Mouse (Mus musculus) liver, embryonic 12.5 days (tissue): ENCODE results near the gene Ust. TPM values are rescaled to one million over a fixed set of nuclear protein-coding genes. Genes with fewer than 3 reads are reported as not detected.

ENCODE experiments used
- ATAC-seq: fragments of 200-750 bp; cut with Nextera tagmentation; 2 replicates; pipeline ENCODE4 v1.8.0; 2017; ENCODE audit warnings: moderate number of reproducible peaks, mild to moderate bottlenecking, moderate library complexity
- H3K27ac ChIP-seq: fragments of 300-500 bp; sonication (generic); 2 replicates; pipeline ENCODE4 v1.5.1; 2016; ENCODE audit warnings: mild to moderate bottlenecking
- H3K27me3 ChIP-seq: fragments of 300-500 bp; sonication (generic); replicated peaks from 2 replicates; pipeline ENCODE4 v1.6.1; 2016; ENCODE audit warnings: mild to moderate bottlenecking, moderate library complexity
- H3K36me3 ChIP-seq: fragments of 300-500 bp; sonication (generic); 2 replicates; pipeline ENCODE4 v1.6.1; 2016; ENCODE audit warnings: mild to moderate bottlenecking, moderate library complexity
- H3K4me1 ChIP-seq: fragments of 300-500 bp; sonication (generic); 2 replicates; pipeline ENCODE4 v1.6.1; 2016
- H3K4me2 ChIP-seq: fragments of 300-500 bp; sonication (generic); 2 replicates; pipeline ENCODE4 v1.6.1; 2016; ENCODE audit warnings: mild to moderate bottlenecking, moderate library complexity
- H3K4me3 ChIP-seq: fragments of 300-500 bp; sonication (generic); 2 replicates; pipeline ENCODE4 v1.5.1; 2016; ENCODE audit warnings: mild to moderate bottlenecking, moderate library complexity
- H3K9ac ChIP-seq: fragments of 300-500 bp; sonication (generic); 2 replicates; pipeline ENCODE4 v1.6.1; 2016; ENCODE audit warnings: mild to moderate bottlenecking, moderate library complexity
- H3K9me3 ChIP-seq: fragments of 300-500 bp; sonication (generic); replicated peaks from 2 replicates; pipeline ENCODE4 v1.6.1; 2016; ENCODE audit warnings: mild to moderate bottlenecking, moderate library complexity
- WGBS: fragments of 180-500 bp; shearing (Covaris S2); methylation state at CpG from one replicate; pipeline ENCODE4 v1.1.7; 2016; ENCODE audit not compliant: insufficient replicate concordance; 5-methylcytosine and 5-hydroxymethylcytosine counted together
- polyA plus RNA-seq: library from polyadenylated mRNA; unstranded; fragments of >200 nt; fragmentation: Nextera tagmentation; extraction: Ambion mirVana; gene quantifications from 2 replicates; pipeline ENCODE4 v1.2.1, GENCODE M21; 2016

The Ust gene
- polyA plus RNA-seq, 1 experiment from 2014 or later, result 1.5 TPM

- H3K4me3 ChIP-seq, result no peak overlapping the region
- no peak for ATAC-seq
- no peaks in the 10 kb centered on the region for H3K36me3 ChIP-seq
- no peaks in the 10 kb centered on the region for H3K27me3 ChIP-seq
- H3K9me3 ChIP-seq, result no peaks in the 10 kb centered on the region
- H3K9ac ChIP-seq, result no peak overlapping the region
- H3K4me2 ChIP-seq, result no peak overlapping the region
- H3K27ac ChIP-seq, result no peak overlapping the region
- WGBS, result 58% methylated on average over 3 of the region's 3 CpGs
- H3K4me1 ChIP-seq, result no peaks in the 10 kb centered on the region
These were observed 234.6 kb downstream of the Ust start for GRCm38 (mm10) chr10:8283991-8284390.

- Histone ChIP-seq H3K4me1 (no peaks in the 10 kb centered on the region), H3K4me2 (no peak overlapping the region), H3K9ac (no peak overlapping the region), H3K27me3 (no peaks in the 10 kb centered on the region), H3K36me3 (no peaks in the 10 kb centered on the region), H3K4me3 (no peak overlapping the region), H3K9me3 (no peaks in the 10 kb centered on the region), H3K27ac (no peak overlapping the region)
- WGBS, result 57% methylated on average over 5 of the region's 5 CpGs
- ATAC-seq, result no peak
These were observed 241.5 kb downstream of the Ust start for GRCm38 (mm10) chr10:8277094-8277493.

DNA sequence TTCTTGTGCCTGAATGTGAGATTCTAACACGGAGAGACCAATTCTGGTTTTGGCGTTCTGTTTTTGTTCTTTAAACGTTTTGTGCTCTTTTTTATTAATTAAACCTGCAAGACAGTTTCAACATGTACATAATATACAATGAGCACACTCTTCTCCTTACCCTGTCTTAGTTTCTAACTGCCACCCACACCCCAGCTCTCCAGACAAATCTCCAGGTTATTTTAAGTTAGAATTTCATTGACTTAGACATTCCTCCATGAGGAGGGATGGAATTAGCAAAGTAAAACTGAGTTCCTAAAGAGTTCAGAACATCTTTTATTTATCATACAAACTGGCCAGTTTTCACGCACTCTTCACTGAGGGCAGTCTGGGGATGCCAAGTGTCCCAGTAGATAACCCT, 248.9 kb downstream of the Ust start:
- 72% methylated on average over 4 of the region's 4 CpGs for WGBS
- Histone ChIP-seq H3K4me3 (no peak overlapping the region), H3K27ac (no peak overlapping the region)

DNA sequence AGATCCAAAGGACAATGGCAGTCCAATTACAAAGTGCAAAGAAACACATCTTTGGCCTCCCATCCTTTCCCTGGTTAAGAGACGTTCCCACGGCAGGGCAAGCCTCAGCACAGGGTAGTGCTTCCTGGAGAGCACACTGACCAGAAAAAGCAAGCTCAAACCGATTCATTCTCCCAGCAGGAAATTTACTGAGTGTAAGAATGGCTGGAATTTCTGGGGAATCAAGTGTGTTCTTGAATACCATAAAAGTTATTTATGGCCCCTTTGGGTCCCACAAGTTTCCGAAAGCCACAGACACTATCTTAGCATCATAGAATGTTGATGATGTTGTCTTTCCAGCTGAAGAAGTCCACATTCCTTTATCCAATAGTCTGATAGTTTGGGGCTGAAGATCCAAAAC, 258.9 kb downstream of the Ust start:
- H3K4me2 ChIP-seq, result no peak overlapping the region
- no peak overlapping the region for H3K9ac ChIP-seq
- no peak for ATAC-seq
- no peak overlapping the region for H3K27ac ChIP-seq
- WGBS, result 46% methylated on average over 4 of the region's 4 CpGs
- H3K4me3 ChIP-seq, result no peak overlapping the region
- H3K27me3 ChIP-seq, result no peaks in the 10 kb centered on the region
- no peaks in the 10 kb centered on the region for H3K9me3 ChIP-seq
- no peaks in the 10 kb centered on the region for H3K36me3 ChIP-seq
- no peaks in the 10 kb centered on the region for H3K4me1 ChIP-seq

More for the DNA sequence above, 248.9 kb downstream of the Ust start:
- no peaks in the 10 kb centered on the region for H3K27me3 ChIP-seq
- no peak for ATAC-seq
- no peaks in the 10 kb centered on the region for H3K9me3 ChIP-seq
- no peaks in the 10 kb centered on the region for H3K36me3 ChIP-seq
- no peak overlapping the region for H3K4me2 ChIP-seq
- H3K4me1 ChIP-seq, result no peaks in the 10 kb centered on the region
- H3K9ac ChIP-seq, result no peak overlapping the region

GRCm38 (mm10) chr10:8250005-8250404, 268.6 kb downstream of the Ust start:
- H3K4me1 ChIP-seq, result no peaks in the 10 kb centered on the region
- H3K9me3 ChIP-seq, result no peaks in the 10 kb centered on the region
- no peak overlapping the region for H3K27ac ChIP-seq
- no peaks in the 10 kb centered on the region for H3K27me3 ChIP-seq
- no peak overlapping the region for H3K4me2 ChIP-seq
- no peaks in the 10 kb centered on the region for H3K36me3 ChIP-seq
- ATAC-seq, result no peak
- no peak overlapping the region for H3K9ac ChIP-seq
- WGBS, result 50% methylated on average over 3 of the region's 3 CpGs
- H3K4me3 ChIP-seq, result no peak overlapping the region

GRCm38 (mm10) chr10:8242336-8242735, 276.3 kb downstream of the Ust start:
- no peaks in the 10 kb centered on the region for H3K9me3 ChIP-seq
- H3K4me2 ChIP-seq, result no peak overlapping the region
- H3K9ac ChIP-seq, result no peak overlapping the region
- no peak for ATAC-seq
- H3K4me3 ChIP-seq, result no peak overlapping the region
- H3K4me1 ChIP-seq, result no peaks in the 10 kb centered on the region
- H3K36me3 ChIP-seq, result no peaks in the 10 kb centered on the region
- no peaks in the 10 kb centered on the region for H3K27me3 ChIP-seq
- WGBS, result 12% methylated on average over 4 of the region's 4 CpGs
- no peak overlapping the region for H3K27ac ChIP-seq

DNA sequence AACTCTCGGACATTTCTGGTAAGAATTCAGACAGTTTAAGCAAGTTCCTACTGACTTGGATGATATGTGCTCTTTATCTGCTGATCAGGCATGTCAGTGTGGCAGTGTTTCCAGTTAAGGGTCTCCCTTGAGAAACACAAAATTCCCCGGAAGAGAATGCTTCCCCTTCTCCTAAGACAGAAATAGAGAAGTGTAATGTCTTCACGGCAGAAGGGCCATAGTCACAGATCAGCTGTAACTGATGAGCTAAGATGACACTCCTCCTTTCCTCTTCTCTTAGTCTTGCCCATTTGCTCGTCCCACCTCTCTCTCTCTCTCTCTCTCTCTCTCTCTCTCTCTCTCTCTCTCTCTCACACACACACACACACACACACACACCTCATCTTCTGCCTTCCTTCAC, 277.9 kb downstream of the Ust start:
- no peak for ATAC-seq
- Histone ChIP-seq H3K4me2 (peak overlapping the region; percentile 15; the same call in 1 of the 2 replicates), H3K4me3 (no peak overlapping the region), H3K36me3 (no peaks in the 10 kb centered on the region), H3K9ac (no peak overlapping the region), H3K9me3 (no peaks in the 10 kb centered on the region), H3K4me1 (no peaks in the 10 kb centered on the region), H3K27ac (no peak overlapping the region), H3K27me3 (no peaks in the 10 kb centered on the region)
- WGBS, result 27% methylated on average over 4 of the region's 4 CpGs

DNA sequence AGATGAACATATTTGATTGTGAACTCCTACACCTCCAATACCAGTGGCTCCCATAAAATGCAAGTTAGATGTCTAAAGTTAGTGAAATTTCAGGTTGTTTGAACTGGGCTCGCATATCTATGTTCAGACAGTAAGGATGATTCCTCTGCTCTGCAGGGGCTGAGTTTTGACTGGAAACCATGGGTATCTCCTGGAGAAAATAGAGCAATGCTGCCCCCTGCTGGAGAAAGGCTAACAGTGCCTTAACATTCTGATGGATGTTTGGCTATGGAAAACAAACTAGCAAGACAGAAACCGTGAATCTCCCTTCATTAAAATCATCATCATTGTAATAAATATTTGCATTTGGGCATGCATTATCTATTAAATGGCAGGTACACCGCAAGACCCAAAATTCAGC, 278.4 kb downstream of the Ust start:
- H3K27ac ChIP-seq, result no peak overlapping the region
- WGBS, result 6% methylated on average over 3 of the region's 3 CpGs
- ATAC-seq, result no peak
- H3K9me3 ChIP-seq, result no peaks in the 10 kb centered on the region
- no peaks in the 10 kb centered on the region for H3K36me3 ChIP-seq
- no peaks in the 10 kb centered on the region for H3K4me1 ChIP-seq
- H3K4me2 ChIP-seq, result peak overlapping the region; percentile 15; the same call in 1 of the 2 replicates
- H3K4me3 ChIP-seq, result no peak overlapping the region
- no peaks in the 10 kb centered on the region for H3K27me3 ChIP-seq
- H3K9ac ChIP-seq, result no peak overlapping the region

DNA sequence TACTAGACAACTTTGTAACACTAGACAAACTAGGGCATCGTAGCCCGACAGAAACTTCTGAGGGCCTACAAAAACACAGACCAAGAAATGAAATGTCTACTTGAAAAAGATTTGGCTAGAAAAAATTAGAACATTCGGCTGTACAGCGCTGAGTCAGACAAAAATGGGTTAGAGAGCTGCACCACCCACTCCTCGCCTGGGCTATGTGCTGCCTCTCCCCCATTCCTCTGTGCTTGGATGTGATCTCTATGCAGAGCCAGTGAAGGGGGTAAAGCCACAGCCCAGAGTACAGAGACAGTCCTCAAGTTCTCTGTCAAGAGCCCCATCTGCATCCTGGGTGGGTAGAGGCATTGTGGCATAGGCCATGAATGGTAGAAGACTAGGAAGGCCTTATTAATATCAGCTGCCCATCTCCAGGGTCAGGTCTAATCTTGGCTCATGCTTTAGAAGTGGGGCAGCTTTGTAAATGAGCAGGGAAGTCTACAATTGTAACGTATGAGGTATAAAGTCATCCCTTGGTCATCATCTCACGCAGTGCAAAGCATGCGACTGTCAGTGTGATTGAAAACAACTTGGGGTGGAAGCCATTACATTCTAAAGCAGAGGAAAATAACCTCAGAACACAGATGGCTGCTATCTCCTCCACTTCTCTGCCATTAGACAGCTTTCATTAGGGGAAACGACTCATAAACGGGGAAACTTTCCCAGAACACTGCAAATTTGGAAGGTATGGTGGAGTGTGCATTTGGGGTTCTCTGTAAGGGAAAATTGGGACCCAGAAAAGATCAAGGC, 281.6 kb downstream of the Ust start:
- H3K27me3 ChIP-seq, result no peaks in the 10 kb centered on the region
- no peak overlapping the region for H3K9ac ChIP-seq
- no peaks in the 10 kb centered on the region for H3K9me3 ChIP-seq
- no peaks in the 10 kb centered on the region for H3K36me3 ChIP-seq
- 78% methylated on average over 10 of the region's 10 CpGs for WGBS
- no peaks in the 10 kb centered on the region for H3K4me1 ChIP-seq
- H3K27ac ChIP-seq, result no peak overlapping the region
- H3K4me3 ChIP-seq, result no peak overlapping the region
- no peak overlapping the region for H3K4me2 ChIP-seq
- ATAC-seq, result no peak

GRCm38 (mm10) chr10:8233148-8233901, 285.3 kb downstream of the Ust start:
- 74% methylated on average over 8 of the region's 8 CpGs for WGBS
- no peak for ATAC-seq
- H3K36me3 ChIP-seq, result no peaks in the 10 kb centered on the region
- no peak overlapping the region for H3K4me2 ChIP-seq
- H3K4me3 ChIP-seq, result no peak overlapping the region
- no peaks in the 10 kb centered on the region for H3K27me3 ChIP-seq
- H3K9me3 ChIP-seq, result no peaks in the 10 kb centered on the region
- no peaks in the 10 kb centered on the region for H3K4me1 ChIP-seq
- no peak overlapping the region for H3K9ac ChIP-seq
- H3K27ac ChIP-seq, result no peak overlapping the region

- Histone ChIP-seq H3K4me1 (no peaks in the 10 kb centered on the region), H3K27me3 (no peaks in the 10 kb centered on the region), H3K9ac (no peak overlapping the region), H3K27ac (no peak overlapping the region), H3K4me3 (no peak overlapping the region), H3K4me2 (no peak overlapping the region), H3K9me3 (no peaks in the 10 kb centered on the region), H3K36me3 (no peaks in the 10 kb centered on the region)
- ATAC-seq, result no peak
- WGBS, result 71% methylated on average over 6 of the region's 6 CpGs
These were observed 286.1 kb downstream of the Ust start for GRCm38 (mm10) chr10:8232535-8232934.

GRCm38 (mm10) chr10:8228375-8228743, 290.3 kb downstream of the Ust start:
- ATAC-seq, result no peak
- no peak overlapping the region for H3K4me2 ChIP-seq

More at GRCm38 (mm10) chr10:8228375-8228743, 290.3 kb downstream of the Ust start:
- Histone ChIP-seq H3K9ac (no peak overlapping the region), H3K27ac (no peak overlapping the region), H3K9me3 (no peaks in the 10 kb centered on the region), H3K36me3 (no peaks in the 10 kb centered on the region), H3K27me3 (no peaks in the 10 kb centered on the region), H3K4me1 (no peaks in the 10 kb centered on the region), H3K4me3 (no peak overlapping the region)
- 54% methylated on average over 3 of the region's 3 CpGs for WGBS
